Mouse (Mus musculus): ENCODE data around the gene Orai1.

DNA sequence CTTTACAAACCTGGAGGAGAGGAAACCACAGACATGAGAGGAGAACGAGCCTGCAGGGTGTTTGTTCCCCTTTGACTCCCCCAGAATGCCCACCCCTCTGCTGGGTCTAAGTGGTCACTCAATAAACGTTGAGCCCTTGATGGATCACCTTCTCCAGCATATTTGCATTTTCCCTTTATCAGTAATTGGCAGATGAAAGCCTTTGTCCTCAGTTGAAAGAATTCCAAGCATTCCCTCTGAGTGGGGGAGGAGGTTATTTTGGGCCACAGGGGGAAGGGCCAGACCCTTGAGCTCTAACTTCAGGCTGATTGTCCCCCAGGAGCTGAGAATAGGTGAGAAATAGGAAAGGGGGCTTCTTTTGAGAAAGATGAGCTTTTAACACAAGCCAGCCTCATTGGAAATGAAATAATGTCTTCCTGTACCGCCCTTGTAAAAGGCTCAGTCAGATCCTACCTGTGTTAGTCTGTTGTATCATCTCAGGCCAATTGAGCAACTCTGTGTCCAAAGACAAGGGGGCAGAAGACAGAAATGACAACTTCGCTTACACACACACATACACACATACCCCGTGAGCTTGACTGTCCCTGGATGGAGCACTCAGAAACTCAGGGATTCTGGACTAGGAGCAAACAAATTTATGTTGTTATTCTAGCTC lies 23.4 kb upstream of the Orai1 start:
- TF ChIP-seq TAL1 (IDR thresholded peaks at IDR 0.05; ENCODE audit: low read length) (no peak), GATA1 (IDR thresholded peaks at IDR 0.05; ENCODE audit: low read length) (no peak)

Data from erythroblast, embryonic 14.5 days (primary cell).